Mouse (Mus musculus) gastrocnemius, postnatal 10 days (tissue): ENCODE data around the gene Gm49380. TPM values are rescaled to one million over a fixed set of nuclear protein-coding genes. Genes with fewer than 3 reads are reported as not detected.
"Not testable (repeated sequence)": the region's sequence is repeated elsewhere in the genome, so short reads cannot be mapped to it uniquely, and the experiment has no call there.

ENCODE experiments used
- DNase-seq: peaks from one replicate; pipeline ENCODE4 v3.0.0; 2021; ENCODE audit warnings: mixed read lengths
- total RNA-seq, 2 experiments: library from RNA; stranded (reverse); gene quantifications; 2 replicates each; pipeline ENCODE4 v1.2.3; 2021

The Gm49380 gene
- total RNA-seq, 2 experiments from 2014 or later = 0.23 to 0.49 TPM

GRCm38 (mm10) chr9:44125026-44125425 is 11.7 kb upstream of the Gm49380 start:
- no peak for DNase-seq

GRCm38 (mm10) chr9:44124317-44124716 is 11.0 kb upstream of the Gm49380 start:
- no peak for DNase-seq

- no peak for DNase-seq
Measured at GRCm38 (mm10) chr9:44119948-44120465, 6.7 kb upstream of the Gm49380 start.

- no peak for DNase-seq
Measured at GRCm38 (mm10) chr9:44119011-44119410, 5.7 kb upstream of the Gm49380 start.

GRCm38 (mm10) chr9:44116182-44116581 is 2.9 kb upstream of the Gm49380 start:
- no peak for DNase-seq

- no peak for DNase-seq
Measured at GRCm38 (mm10) chr9:44115599-44115998, 2.3 kb upstream of the Gm49380 start.

GRCm38 (mm10) chr9:44114453-44114852 is 1.2 kb upstream of the Gm49380 start:
- no peak for DNase-seq

GRCm38 (mm10) chr9:44111909-44112308 is 1.4 kb downstream of the Gm49380 start:
- not testable (repeated sequence) for DNase-seq

- DNase-seq = peak; percentile 77
Measured at GRCm38 (mm10) chr9:44109360-44110095, 3.8 kb downstream of the Gm49380 start.

GRCm38 (mm10) chr9:44108269-44109055 is 4.8 kb downstream of the Gm49380 start:
- DNase-seq = no peak

- DNase-seq = peak; percentile 78
Measured at GRCm38 (mm10) chr9:44107557-44108179, 5.6 kb downstream of the Gm49380 start.

GRCm38 (mm10) chr9:44107110-44107509 is 6.2 kb downstream of the Gm49380 start, which contains the start of gene C1qtnf5:
TSS of gene C1qtnf5 (plus strand) at chr9:44107245.
- DNase-seq = peak; percentile 92

- no peak for DNase-seq
Measured at GRCm38 (mm10) chr9:44106596-44106995, 6.7 kb downstream of the Gm49380 start.

- no peak for DNase-seq
Measured at GRCm38 (mm10) chr9:44106182-44106581, 7.1 kb downstream of the Gm49380 start.

GRCm38 (mm10) chr9:44105781-44106180 is 7.5 kb downstream of the Gm49380 start:
- DNase-seq = no peak

- no peak for DNase-seq
Measured at GRCm38 (mm10) chr9:44104881-44105280, 8.4 kb downstream of the Gm49380 start.

- DNase-seq = no peak
Measured at GRCm38 (mm10) chr9:44101490-44101889, 11.8 kb downstream of the Gm49380 start, which contains the start of gene Mfrp. TSS of gene Mfrp (plus strand) at chr9:44101729.

- no peak for DNase-seq
Measured at GRCm38 (mm10) chr9:44096536-44096935, 16.8 kb downstream of the Gm49380 start.

GRCm38 (mm10) chr9:44095781-44096180 is 17.5 kb downstream of the Gm49380 start:
- no peak for DNase-seq

GRCm38 (mm10) chr9:44094737-44095136 is 18.6 kb downstream of the Gm49380 start:
- DNase-seq = no peak

- DNase-seq = peak; percentile 82
Measured at GRCm38 (mm10) chr9:44093612-44094503, 19.4 kb downstream of the Gm49380 start.
